Mouse (Mus musculus) embryonic fibroblast, embryonic 13.5 days (primary cell): Measurements from ENCODE around the gene Gmfg.

Experiments used
- CTCF ChIP-seq: IDR thresholded peaks from 2 replicates; pipeline ENCODE4 v1.5.1; 2011; ENCODE audit warnings: mild to moderate bottlenecking, control low read depth, low read length, moderate library complexity, borderline replicate concordance; ENCODE audit not compliant: insufficient read depth
- POLR2A ChIP-seq: IDR thresholded peaks from 2 replicates; pipeline ENCODE4 v1.6.1; 2011; ENCODE audit warnings: low read depth, mild to moderate bottlenecking, control low read depth, low read length, moderate library complexity

DNA sequence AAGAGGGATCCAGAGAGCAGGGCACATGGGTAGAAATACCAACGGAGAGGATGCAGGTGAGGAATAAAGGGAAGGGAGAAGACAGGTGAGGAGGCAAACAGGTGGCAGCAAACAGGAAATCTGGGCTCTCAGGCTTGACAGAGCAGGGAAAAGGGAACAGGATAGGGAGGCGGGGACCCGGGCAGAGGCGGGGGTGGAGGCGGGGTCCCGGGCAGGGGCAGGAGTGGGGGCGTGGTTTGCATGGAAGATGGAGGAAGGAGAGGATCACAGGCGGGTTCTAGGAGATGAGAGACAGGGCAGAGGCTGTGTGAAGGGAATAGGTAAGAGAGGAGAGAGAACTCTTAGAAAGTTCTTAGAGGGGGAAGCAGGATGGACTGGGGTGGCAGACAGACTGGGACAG, 41.6 kb downstream of the Gmfg start:
- TF ChIP-seq POLR2A (no peak), CTCF (no peak)
